Mouse (Mus musculus) fat pad, adult 2 months (tissue): Measurements from ENCODE around the gene Ywhab.

Experiments
- DNase-seq: peaks from one replicate; pipeline ENCODE4 v3.0.0-alpha.2; 2011; ENCODE audit warnings: low read depth, low spot score; ENCODE audit errors: extremely low read depth

Gene Ywhab

DNA sequence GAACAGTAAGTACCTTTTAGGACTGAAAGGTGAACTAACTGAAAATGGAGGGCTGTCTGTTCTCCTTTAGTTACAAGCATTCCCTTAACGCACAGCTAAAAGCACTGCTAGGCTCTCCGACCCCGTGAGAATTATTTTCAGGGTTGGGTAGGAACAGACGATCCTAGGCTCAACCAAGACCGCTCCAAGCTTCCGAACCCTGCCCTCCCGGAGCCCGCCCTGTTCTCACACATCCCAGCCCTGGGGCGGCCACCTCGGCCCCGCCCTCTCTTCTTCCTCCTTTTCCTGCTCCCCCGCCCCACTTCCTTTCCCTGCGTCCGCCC, at the start of gene Ywhab:
TSS of gene Ywhab (plus strand) at position 307 of the 323 bp plus-strand sequence.
- DNase-seq: no peak

DNA sequence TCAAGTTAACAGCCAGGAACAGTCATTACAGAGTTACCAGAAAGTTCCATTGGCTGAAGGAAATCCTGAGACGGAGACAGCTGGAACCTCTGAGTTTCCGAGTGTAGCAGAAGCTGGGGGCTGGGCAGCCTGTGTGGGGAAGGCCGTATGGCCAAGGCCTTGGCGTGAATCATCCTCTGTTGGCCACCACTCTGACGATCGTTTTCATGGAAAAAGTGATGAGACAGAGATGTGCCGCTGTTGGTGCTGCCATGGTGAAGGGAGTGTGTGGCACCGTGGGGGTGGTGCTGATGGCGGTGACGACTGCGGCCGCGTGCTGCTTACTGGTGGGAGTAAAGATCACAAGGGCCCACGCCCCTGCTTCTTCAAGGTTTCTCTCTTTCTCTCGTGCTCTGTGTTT, 48.5 kb upstream of the Ywhab start:
- no peak for DNase-seq

DNA sequence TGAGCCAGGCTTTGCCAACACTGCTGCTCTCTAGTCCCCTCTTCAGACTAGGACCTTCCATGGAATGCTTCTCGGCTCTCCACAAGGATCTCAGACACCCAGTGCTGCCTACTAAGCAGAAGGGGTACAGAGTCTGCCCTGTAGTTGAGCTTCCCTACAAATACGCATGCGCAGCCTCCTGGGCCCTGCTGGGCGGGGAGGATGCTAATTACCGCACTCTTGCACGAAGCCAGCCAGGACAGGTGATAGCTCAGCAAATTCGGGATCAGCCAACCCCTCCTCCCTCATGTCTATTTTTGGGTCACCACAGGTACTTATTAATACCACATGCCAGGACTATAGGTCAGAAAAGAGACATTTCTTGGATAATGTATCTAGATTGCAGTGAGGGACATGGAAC, 46.8 kb upstream of the Ywhab start:
- no peak for DNase-seq

DNA sequence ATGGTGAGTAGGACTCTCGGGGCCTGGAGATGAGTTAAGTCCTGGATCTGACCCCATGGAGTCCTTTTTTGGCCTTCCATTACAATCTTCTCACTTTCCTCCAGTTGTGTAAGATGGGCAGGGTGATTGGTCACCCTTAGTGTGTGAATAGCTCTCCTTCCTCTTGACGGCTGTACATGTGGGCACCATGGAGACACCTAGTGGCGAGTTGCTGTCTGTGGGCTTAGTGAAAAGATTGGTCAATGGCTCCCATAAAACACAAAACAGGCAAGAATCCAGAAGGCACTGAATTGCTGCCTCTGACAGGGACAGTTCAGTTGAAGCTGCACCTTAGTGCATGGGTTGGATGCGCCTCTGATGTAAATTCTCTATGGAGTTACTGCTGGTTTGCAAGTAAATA, 43.0 kb upstream of the Ywhab start:
- no peak for DNase-seq

DNA sequence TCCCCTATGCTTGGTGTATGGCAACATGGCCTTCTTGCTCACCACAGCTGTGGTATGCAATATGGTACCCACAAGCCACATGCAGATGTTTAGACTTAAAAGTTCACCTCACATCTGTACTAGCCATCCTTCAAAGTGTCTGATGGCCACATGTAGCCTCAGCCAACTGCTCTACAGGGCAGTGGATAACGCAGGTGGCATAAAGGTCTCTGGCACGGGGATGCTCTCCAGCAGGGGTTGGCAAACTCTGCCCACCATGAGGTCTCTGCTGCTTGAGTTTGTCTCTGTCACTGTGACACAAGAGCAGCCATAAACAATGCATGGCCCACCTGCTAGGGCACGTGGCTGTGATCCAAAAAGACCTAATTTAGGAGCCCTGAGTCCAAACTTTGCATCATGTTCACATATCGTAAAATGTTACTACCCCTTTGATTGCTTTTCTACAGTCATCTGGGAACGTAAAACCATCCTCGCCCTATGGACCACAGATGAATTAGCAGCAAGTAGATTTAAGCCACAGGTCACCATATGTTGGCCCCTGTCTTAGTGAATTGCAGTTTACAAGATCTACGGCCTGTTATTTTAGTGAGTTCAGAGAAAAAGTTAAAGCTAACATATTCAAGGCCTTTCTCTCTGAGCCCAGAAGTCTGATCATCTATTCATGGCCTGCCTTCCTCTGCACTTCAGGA, 41.0 kb upstream of the Ywhab start:
- DNase-seq: no peak

DNA sequence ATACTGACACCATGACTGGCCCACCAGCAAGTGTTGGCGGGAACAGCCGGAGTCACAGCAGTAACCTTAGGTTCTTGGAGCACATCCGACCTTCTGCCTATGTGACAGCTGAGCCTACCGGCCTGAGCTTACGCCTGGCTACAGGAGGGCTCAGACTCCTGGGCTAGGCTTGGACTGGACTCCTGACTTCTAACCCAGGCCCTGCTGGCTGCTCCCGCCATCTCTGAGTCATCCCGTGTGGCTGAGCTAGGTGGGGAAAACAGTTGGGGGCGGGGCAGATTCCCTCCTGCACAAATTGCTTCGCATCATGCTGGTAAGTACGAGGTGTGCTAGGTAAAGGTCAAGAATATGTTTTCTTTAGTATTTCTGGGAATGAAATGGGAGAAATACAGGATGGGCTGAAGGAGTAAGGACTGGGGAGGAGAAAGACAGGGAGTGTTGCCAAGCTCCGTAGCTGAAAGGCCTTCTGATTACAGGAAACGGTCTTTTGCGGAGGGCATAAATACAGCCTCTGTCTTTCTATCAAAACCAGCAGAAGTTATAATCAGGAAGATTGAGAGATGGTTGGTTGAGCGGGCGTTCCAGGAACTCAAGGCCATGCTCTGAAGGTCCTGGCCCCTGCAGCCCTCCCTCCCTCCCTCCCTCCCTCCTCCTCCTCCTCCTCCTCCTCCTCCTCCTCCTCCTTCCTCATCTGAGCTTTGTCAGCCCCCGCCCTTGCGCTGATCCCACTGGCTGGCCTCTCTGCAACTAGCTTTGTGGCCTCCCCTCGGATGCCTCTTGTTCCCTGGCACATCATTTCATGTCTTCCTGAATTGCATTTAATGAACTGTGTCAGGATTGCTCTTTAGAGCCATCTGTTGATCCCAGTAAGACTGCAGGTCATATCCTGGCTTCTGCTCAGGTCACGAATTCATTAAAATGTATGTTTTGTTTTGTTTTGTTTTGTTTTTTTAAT, 29.9 kb upstream of the Ywhab start:
- no peak for DNase-seq

DNA sequence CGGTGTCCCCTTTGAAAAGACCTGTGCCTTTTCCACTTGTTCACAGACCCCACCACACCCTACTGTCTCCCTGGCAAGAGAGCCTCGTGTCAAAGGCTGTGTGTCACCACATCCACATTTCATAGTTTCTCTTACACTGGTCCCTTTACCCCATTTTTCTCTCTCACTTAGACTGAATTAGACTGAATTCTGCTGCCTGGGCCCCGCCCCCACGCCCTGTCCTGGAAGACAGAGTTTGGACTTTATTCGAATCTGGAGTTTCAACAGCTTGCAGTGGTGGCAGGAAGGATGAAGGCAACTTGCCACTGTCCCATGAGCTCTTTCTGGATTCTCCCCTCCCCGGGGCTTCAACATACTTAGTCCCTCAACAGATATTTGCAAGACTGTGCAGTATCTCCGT, 29.1 kb upstream of the Ywhab start:
- no peak for DNase-seq

DNA sequence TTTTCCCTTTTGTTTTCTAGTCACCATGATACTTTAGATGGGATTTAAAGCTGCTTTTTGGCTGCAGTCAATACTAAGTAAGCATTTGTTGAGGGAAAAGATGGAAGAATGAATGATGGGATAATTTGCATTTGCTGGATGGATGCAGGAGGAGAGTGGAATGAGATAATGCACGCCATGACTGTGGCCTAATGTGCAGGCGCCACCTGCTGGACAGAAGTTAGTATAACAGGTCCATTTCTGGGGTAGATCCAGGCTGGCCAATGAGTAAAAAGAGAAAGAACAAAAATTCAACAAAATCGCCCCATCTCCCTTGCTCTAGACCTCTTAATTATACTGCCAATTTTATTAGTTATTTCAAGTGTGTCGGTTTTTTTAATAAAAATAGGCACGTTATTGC, 26.2 kb upstream of the Ywhab start:
- DNase-seq: no peak

DNA sequence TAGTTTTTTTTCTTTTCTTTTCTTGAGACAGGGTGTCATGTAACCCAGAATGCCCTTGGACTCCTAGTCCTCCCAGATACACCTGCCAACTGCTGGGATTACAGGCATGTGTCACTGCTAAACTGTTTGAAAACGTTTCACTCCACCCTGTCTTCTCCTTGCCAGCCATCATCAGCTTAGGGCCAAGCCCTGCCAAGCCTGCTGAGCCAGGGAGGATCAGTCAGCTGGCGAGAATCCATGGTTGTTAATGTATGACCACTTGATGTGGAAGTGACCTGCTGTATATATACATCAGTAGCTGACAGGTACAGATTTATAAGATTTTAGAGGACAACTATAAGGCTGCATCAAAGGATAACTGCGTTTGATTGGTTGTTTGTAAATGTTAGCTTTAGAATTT, 24.4 kb upstream of the Ywhab start:
- no peak for DNase-seq

DNA sequence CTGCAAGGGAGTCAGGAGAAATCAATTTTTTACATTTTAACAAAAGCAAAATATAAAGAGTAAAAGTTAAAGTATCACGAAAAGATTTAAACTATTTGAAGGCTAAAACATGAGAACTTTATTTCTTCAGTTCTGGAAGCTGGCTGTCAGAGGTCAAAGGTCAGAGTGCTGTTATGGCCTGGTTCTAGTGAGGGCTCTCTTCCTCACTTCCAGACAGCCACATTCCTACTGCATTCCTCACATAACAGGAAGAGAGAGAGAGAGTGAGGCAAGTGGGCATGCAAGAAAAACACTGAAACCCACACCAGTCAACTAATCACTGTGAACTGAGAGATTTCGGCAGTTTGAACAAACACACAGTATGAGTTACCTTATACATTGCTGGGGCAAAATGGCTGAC, 20.7 kb upstream of the Ywhab start:
- no peak for DNase-seq

DNA sequence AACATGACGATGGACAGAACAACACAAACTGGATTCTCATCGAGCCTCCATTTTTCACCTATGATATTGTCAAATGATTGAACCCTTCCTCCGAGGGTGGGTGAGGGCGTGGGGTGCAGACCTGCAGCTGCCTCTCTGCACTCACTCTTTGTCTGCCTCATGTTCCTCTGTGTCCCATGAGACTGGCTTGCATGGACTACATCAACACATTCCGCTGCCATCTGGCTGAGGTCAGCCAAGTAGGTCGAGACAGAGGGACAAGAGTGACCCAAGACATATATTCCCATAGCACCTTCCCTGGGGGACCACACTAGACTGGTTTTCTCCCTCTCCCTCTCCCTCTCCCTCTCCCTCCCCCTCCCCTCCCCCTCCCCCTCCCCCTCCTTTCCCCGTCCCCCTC, 18.3 kb upstream of the Ywhab start:
- DNase-seq: no peak

DNA sequence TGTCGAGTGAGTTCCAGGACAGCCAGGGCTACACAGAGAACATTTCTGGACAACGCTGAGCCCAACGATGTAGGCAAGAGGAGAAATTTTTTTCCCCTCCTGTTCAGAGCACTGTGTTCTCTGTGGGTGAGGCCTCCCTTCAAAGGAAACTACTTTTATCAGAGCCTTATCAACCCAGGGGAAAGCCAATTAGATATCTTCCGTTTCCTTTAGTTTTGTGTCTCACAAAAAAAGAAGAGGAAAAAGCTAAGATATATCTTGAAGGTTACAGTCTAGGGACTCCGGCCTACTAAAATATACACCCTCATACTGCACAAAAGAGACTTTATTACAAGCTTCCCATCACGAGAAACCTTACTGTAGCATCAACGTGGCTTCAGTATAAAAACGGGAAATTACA, 7.5 kb upstream of the Ywhab start:
- no peak for DNase-seq

DNA sequence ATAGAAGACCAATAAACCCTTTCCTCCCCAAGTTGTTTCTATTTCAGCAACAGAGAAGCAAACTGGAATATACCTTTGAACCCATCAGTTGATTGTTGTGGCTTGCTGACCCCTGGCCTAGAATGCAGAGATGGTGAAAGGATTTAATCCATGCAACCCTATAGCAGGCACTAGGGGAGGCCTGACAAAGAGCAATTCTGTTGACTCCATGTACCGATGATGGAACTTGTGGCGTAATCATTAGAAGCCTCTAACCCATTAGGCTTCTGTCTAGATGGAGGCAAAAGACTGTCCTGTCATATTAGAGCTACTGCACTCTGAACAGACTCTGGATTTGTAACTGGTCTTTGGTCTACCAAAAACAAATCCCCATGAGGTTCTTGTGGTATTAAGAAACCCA, 1.9 kb upstream of the Ywhab start:
- no peak for DNase-seq

DNA sequence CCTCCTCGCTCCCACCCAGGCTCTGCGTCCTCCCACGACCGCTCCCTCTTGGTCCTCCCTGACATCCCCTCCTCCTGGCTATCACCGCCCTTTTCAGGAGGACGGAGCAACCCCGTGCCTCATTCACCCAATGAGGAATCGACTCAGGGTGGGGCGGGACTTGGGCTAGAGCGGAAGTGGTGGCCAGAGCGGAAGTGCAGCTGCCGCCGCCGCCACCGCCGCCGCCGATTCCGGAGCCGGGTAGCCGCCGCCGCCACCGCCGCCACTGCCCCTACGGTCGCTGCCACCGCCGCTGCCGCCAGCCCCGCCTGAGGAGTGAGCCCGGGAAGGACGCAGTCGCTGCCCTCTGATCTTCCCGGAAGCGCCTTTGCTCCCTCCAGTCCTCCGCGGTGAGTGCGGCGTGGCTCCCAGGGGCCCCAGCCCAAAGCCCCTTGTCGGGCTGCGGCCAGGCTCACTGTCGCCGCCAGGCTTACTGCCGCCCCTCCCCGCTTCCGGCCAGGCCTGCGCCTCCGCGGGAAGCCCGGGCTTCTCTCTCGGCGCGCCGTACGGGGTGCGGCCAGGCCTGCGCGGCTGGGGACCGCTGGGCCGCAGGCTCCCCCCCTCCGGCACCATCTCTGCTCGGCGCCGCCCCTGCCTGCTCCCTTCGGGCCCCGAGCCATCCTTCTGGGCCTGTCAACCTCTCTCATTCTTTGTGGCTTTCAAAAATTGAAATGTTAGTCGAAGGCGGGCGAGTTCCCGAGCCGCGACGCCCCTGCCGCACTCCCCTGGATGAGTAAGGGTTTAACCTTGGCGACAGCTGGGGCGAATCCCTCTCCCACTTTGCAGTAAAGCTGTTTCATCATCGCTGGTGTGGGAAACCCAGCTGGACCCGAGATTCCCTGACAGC, 460 bp downstream of the Ywhab start:
- peak; percentile 25 for DNase-seq

DNA sequence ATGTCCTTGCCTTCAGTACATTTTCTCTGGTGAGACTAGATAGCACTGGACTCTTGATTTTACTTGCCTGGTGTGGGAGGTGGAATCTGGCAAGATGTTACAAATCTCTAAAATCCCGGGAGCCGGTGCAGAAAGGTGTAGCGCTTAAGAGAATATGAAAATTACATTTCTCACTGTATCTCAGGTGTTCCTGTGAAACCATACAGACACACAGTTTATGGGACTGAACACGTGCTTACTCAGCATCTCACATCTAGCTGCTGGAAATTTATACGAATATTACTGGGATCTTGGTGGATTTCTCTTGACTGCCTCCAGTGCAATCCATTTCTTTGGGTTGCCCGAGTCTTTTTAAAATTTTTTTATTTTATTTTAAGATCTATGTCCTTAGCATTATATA, 1.5 kb downstream of the Ywhab start:
- no peak for DNase-seq

DNA sequence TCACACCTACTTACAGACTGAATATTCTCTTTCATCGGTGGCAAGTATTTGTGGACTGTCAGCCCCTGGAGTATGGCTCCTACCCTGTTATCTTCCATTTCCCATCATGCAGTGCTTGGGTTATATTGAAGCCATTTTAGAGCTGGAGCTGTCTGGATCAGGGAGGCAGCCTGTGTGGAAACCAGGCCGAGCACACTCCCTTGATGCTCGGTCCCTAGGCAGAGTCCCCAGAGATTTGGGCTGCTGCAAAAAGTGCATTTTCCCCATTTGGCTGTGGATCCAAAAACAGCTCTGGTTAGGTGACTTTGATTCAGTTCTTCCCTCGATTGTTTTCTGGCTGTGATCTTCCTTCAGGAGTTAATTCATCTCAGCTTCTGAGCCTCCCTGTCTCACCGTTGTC, 2.1 kb downstream of the Ywhab start:
- DNase-seq: no peak

DNA sequence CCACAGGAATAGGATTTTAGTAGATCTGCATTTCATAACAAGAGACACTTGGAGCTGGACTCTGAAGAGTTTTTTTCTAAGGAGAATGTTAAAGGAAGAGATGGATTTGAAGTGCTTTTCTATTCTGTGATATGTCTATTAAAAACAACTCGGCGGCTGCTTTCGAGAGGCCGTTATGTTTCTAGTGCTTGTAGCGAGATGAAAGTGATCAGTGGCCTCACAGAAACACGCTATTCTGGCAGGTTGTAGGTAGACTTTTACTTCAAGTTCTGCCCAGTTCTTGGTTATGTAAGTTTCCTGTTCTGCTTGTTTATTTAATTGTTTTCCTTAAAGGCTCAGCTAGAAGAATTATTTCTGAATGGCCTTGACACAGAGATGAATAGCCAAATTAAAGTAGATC, 4.2 kb downstream of the Ywhab start:
- DNase-seq: no peak

DNA sequence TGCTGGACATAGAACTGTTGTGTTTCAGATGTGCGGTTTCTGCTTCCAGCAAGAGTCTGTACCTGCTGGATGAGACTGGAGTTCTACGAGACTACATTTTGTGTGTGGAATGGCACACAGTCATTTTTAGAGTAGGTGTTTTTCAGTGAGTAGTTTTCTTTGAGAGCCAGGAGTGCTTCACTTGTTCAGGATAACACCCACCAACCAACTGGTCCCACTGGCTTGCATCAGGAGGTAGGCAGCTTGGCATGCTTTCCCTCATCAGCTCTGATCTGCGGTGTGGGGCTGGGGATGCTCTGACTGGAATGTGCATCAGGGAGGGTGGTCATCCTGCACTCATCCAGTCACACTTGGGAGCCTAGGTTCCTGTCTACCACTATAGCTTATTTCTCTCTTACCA, 7.9 kb downstream of the Ywhab start:
- DNase-seq: no peak

DNA sequence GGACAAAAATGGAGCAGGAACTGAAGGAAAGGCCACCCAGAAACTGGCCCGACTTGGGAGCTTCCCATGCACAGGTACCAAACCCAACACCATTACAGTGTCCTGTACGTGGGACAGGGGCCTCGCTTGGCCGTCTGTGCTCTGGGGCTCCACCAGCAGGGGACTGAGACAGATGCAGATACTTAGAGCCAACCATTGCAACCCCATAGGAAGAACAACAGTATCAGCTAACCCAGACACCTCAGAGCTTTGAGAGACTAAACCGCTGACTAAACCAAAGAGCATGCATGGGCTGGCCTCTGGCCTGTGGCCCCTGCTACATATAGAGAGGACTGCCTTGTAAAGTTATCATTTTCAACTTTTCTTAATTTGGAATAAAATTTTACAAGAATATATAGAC, 9.7 kb downstream of the Ywhab start:
- no peak for DNase-seq

DNA sequence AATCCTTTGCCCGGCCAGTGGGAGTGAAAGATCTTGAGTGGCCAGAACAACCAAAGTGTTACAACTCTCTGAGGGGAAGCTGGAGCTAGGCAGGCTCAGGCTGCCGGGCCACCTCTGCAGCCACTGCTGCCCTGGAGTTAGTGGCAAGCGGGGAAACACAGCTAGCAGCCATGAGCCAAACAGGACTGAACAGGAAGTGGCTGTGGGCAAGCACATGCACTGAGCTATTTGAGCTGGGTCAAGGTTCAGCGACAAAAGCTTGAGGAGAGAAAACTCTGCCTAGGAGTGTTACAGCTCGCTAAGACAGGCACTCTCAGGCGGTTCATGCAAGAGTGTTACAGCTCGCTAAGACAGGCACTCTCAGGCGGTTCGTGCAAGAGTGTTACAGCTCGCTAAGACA, 12.2 kb downstream of the Ywhab start:
- DNase-seq: no peak

DNA sequence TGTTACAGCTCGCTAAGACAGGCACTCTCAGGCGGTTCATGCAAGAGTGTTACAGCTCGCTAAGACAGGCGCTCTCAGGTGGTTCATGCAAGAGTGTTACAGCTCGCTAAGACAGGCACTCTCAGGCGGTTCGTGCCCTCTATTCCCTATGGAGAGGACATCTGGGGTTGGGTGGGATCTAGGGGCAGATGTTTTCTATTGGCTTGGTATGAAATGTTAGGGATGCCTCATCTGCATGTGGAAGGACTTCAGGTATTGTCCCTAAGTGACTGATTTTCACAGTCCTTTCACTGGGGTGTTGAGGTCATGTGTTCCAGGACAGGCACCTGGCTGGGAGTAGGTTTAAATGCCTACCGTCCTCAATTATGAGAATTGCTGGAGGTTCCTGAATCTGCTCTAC, 12.8 kb downstream of the Ywhab start:
- no peak for DNase-seq
